Mouse (Mus musculus) midbrain, embryonic 12.5 days (tissue): ENCODE measurements around the gene Cyp2b9. TPM values are rescaled to one million over a fixed set of nuclear protein-coding genes. Genes with fewer than 3 reads are reported as not detected.
"Not testable (repeated sequence)": the region's sequence is repeated elsewhere in the genome, so short reads cannot be mapped to it uniquely, and the experiment has no call there.

ENCODE experiments used
- ATAC-seq: fragments of 200-750 bp; cut with Nextera tagmentation; 2 replicates; pipeline ENCODE4 v1.8.0; 2017; ENCODE audit warnings: low read depth, moderate TSS enrichment, moderate library complexity; ENCODE audit not compliant: low FRiP score
- H3K27ac ChIP-seq: fragments of 300-500 bp; sonication (generic); replicated peaks from 2 replicates; pipeline ENCODE4 v1.5.1; 2016; ENCODE audit warnings: mild to moderate bottlenecking
- H3K27me3 ChIP-seq: fragments of 300-500 bp; sonication (generic); 2 replicates; pipeline ENCODE4 v1.6.1; 2016; ENCODE audit warnings: mild to moderate bottlenecking
- H3K36me3 ChIP-seq: fragments of 300-500 bp; sonication (generic); 2 replicates; pipeline ENCODE4 v1.6.1; 2016
- H3K4me1 ChIP-seq: fragments of 300-500 bp; sonication (generic); 2 replicates; pipeline ENCODE4 v1.6.1; 2016
- H3K4me2 ChIP-seq: fragments of 300-500 bp; sonication (generic); replicated peaks from 2 replicates; pipeline ENCODE4 v1.6.1; 2016; ENCODE audit warnings: mild to moderate bottlenecking, moderate library complexity
- H3K4me3 ChIP-seq: fragments of 300-500 bp; sonication (generic); 2 replicates; pipeline ENCODE4 v1.5.1; 2016; ENCODE audit warnings: mild to moderate bottlenecking
- H3K9ac ChIP-seq: fragments of 300-500 bp; sonication (generic); replicated peaks from 2 replicates; pipeline ENCODE4 v1.6.1; 2016; ENCODE audit warnings: mild to moderate bottlenecking, moderate library complexity
- H3K9me3 ChIP-seq: fragments of 300-500 bp; sonication (generic); 2 replicates; pipeline ENCODE4 v1.6.1; 2016; ENCODE audit warnings: mild to moderate bottlenecking
- WGBS: fragments of 180-500 bp; shearing (Covaris S2); methylation state at CpG from one replicate; pipeline ENCODE4 v1.1.7; 2016; 5-methylcytosine and 5-hydroxymethylcytosine counted together
- polyA plus RNA-seq: library from polyadenylated mRNA; unstranded; fragments of >200 nt; fragmentation: Nextera tagmentation; extraction: Ambion mirVana; gene quantifications from 2 replicates; pipeline ENCODE4 v1.2.1, GENCODE M21; 2016

Gene Cyp2b9
- polyA plus RNA-seq, result not detected in 2 replicates

DNA sequence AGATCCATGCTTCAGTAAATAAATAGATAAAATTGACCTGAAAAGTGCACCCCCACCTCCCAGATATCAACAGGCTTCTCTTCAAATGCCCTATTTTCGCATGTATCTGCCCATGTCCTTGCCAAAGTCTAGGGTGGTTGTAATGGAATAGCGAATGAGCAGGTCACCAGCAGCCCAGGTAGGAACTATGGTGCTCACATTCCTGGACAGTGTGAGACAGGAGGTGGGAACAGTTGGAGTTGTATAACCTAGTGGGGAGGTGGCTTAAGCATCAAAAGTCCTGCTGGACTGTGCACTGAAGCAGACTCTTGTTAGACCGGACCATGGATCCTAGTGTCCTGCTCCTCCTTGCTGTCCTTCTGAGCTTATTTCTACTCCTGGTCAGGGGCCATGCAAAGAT is at the start of gene Cyp2b9:
Gene Cyp2b9, plus strand, starts transcription at position 301 of the 400 bp plus-strand sequence.
- H3K4me2 ChIP-seq, H3K9ac ChIP-seq, H3K36me3 ChIP-seq, ATAC-seq, H3K27me3 ChIP-seq, H3K4me1 ChIP-seq, H3K9me3 ChIP-seq, H3K27ac ChIP-seq, H3K4me3 ChIP-seq: not testable (repeated sequence)
- 74% methylated on average over 2 of the region's 3 CpGs for WGBS

DNA sequence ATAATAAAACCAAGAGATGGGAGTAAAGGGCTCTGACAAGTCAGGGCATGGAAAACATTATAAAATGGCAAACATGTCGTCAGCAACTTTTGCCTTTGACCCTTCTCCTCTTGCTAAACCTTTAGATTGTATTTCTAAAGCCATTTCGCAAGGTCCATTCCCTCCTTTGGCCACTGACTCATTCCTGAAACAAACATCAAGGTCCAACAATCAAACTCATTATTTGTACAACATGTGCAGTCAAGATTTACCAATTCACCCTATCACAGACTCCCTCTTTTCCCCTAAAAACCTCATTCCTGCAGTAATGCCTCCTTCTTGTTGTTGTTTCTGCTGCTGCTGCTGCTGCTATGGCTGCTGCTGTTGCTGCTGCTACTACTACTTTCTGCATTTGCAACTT is 33.6 kb upstream of the Cyp2b9 start:
- not testable (repeated sequence) for H3K36me3 ChIP-seq, H3K4me2 ChIP-seq, H3K9ac ChIP-seq, H3K4me3 ChIP-seq, H3K9me3 ChIP-seq, ATAC-seq, H3K27me3 ChIP-seq, H3K4me1 ChIP-seq, H3K27ac ChIP-seq
- WGBS, result no CpG with 5 or more reads among the region's 2 CpGs

DNA sequence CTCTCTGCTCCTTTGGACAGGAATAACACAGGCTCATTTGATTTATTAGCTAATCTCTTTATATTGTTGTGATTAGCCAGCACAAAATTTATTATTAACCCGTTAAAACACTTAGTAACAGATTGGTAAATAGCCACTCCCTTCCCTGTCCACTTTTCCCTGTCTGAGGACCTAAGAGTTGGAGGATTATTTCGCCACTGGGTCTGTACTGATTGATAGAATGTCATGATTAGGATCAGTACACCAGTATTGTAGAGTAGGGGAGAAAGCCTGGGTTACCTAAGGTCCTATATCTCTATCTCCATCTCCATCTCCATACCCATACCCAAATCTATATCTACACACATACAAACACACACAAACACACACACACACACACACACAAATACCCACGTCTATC is 29.6 kb upstream of the Cyp2b9 start:
- ATAC-seq, H3K4me1 ChIP-seq, H3K27ac ChIP-seq, H3K4me2 ChIP-seq, H3K27me3 ChIP-seq, H3K9me3 ChIP-seq, H3K4me3 ChIP-seq, H3K36me3 ChIP-seq, H3K9ac ChIP-seq: not testable (repeated sequence)
- WGBS, result 57% methylated on average over 1 of the region's 3 CpGs

DNA sequence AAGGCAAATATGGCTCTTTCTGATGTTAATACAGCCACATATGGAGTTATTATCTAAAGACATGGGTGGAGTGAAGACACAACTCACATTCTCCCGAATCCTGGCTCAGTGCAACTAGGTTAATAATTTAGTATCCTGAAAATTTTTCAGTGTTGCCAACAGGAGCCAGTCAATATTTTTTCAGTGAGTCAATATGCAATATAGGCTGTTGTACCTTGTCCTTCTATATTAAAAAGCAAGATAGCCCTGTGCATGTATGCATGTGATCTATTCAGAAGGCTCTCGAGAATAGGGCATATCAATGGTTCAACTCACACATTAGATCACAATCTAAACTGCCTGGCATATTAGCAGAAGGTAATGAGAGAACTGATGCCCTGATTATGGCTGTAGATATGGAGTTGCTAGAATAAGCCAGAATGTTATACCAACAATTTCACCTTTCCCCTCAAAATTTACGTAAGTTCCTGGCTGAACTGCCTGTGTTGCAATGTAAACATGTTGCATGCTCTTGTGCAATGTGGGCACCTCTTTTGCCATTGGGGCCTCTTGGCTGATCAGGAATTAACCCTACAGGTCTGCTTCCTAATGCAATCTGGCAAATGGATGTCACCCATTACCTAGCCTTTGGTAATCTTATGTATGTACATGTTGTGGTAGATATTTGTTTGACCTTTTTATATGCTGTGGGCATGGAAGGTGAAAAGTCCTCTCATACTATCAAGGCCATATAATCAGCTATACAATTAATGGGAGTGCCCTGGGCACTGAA is 4.3 kb upstream of the Cyp2b9 start:
- not testable (repeated sequence) for H3K4me3 ChIP-seq, H3K4me1 ChIP-seq, H3K27me3 ChIP-seq, H3K9me3 ChIP-seq, ATAC-seq, H3K27ac ChIP-seq, H3K36me3 ChIP-seq, H3K4me2 ChIP-seq, H3K9ac ChIP-seq
- 79% methylated on average over 3 of the region's 3 CpGs for WGBS

DNA sequence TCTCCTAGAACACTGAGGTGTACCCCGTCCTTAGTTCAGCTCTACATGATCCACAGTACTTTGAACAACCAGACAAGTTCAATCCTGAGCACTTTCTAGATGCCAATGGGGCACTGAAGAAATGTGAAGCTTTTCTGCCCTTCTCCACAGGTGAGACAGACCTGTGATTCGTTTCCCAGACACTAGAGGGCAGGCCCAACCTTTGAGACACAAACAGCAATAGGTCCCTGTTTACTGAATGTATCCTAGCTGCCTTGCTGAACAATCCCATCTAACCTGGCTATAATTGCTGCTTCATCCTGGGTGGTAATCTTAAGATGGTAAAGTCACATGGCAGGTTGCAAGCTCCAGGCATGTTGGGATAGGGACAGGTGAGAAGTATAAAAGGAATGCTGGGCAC is 27.9 kb downstream of the Cyp2b9 start:
- Histone ChIP-seq H3K4me2 (no peak overlapping the region), H3K4me1 (no peaks in the 10 kb centered on the region), H3K27ac (no peak overlapping the region), H3K4me3 (no peak overlapping the region), H3K27me3 (no peaks in the 10 kb centered on the region), H3K9ac (no peak overlapping the region), H3K9me3 (peaks cover 33% of the 10 kb centered on the region), H3K36me3 (no peaks in the 10 kb centered on the region)
- 29% methylated on average over 2 of the region's 2 CpGs for WGBS
- no peak for ATAC-seq

DNA sequence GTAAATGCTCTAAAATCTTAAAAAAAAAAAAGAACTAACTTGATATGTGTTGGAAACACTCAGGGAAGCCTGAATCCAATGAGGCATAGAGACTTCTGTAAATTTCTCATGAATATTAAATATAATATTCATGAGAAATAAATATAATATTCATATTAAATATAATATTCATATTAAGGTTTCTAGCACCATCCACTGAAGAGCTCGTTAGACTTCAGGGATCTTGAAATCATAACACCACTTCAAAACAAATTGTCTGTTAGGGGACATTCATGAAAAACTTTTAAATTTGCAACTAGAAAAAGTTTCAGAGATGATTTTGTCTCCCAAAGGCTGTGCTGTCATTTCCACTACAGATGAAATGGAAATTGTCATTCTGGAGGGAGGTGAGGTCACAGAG is 86.8 kb downstream of the Cyp2b9 start, which contains the start of gene Vmn1r184:
Gene Vmn1r184, plus strand, starts transcription at position 301 of the 400 bp plus-strand sequence.
- H3K27me3 ChIP-seq, H3K36me3 ChIP-seq, H3K4me1 ChIP-seq, H3K4me3 ChIP-seq, H3K9me3 ChIP-seq, ATAC-seq, H3K4me2 ChIP-seq, H3K9ac ChIP-seq, H3K27ac ChIP-seq: not testable (repeated sequence)
- 78% methylated on average over 1 of the region's 1 CpGs for WGBS

Other genes with a start within 250 kb of the Cyp2b9 start
- not detected in 2 replicates for gene Cyp2b13, start 111.9 kb upstream of the Cyp2b9 start, polyA plus RNA-seq
- gene Vmn1r184, start 86.9 kb downstream of the Cyp2b9 start, polyA plus RNA-seq, result not detected in 2 replicates
- not detected in 2 replicates for gene Cyp2a4, start 133.8 kb downstream of the Cyp2b9 start, polyA plus RNA-seq
- gene Nlrp9c, start 230.3 kb downstream of the Cyp2b9 start, polyA plus RNA-seq, result not detected in 2 replicates